Mouse (Mus musculus) ES-Bruce4 (cell line): ENCODE data around the gene Apoa4. TPM values are rescaled to one million over a fixed set of nuclear protein-coding genes. Genes with fewer than 3 reads are reported as not detected.

ENCODE experiments used
- H3K27ac ChIP-seq: 2 replicates; pipeline ENCODE4 v1.5.1; 2012; ENCODE audit warnings: low read length, inconsistent platforms; ENCODE audit not compliant: insufficient read depth
- H3K27me3 ChIP-seq: 2 replicates; pipeline ENCODE4 v1.6.1; 2012; ENCODE audit warnings: mild to moderate bottlenecking, low read length, inconsistent platforms; ENCODE audit not compliant: control insufficient read depth, poor library complexity, insufficient read depth, severe bottlenecking
- H3K36me3 ChIP-seq: 2 replicates; pipeline ENCODE4 v1.6.1; 2012; ENCODE audit warnings: inconsistent platforms, mild to moderate bottlenecking, low read length, moderate library complexity; ENCODE audit not compliant: control insufficient read depth, poor library complexity, insufficient read depth, severe bottlenecking
- H3K4me1 ChIP-seq: one replicate; pipeline ENCODE4 v1.8.1; 2011; ENCODE audit warnings: low read length; ENCODE audit not compliant: control insufficient read depth, insufficient read depth
- H3K4me3 ChIP-seq: 2 replicates; pipeline ENCODE4 v1.5.1; 2011; ENCODE audit warnings: low read depth, mild to moderate bottlenecking, low read length
- H3K9ac ChIP-seq: 2 replicates; pipeline ENCODE4 v1.6.1; 2012; ENCODE audit warnings: low read depth, mild to moderate bottlenecking, inconsistent platforms; ENCODE audit not compliant: poor library complexity, severe bottlenecking
- H3K9me3 ChIP-seq: replicated peaks from 2 replicates; pipeline ENCODE4 v1.6.1; 2012; ENCODE audit warnings: mild to moderate bottlenecking, low read length, inconsistent platforms; ENCODE audit not compliant: control insufficient read depth, poor library complexity, insufficient read depth, severe bottlenecking
- CTCF ChIP-seq: IDR thresholded peaks from one replicate; pipeline ENCODE4 v1.8.1; 2011; ENCODE audit warnings: low read depth, low read length
- EP300 ChIP-seq: IDR thresholded peaks from 2 replicates; pipeline ENCODE4 v1.6.1; 2011; ENCODE audit warnings: low read depth, low read length; ENCODE audit not compliant: insufficient read depth
- POLR2A ChIP-seq: IDR thresholded peaks from one replicate; pipeline ENCODE4 v1.8.1; 2011; ENCODE audit warnings: low read length; ENCODE audit not compliant: insufficient read depth
- polyA plus RNA-seq: library from polyadenylated mRNA; stranded (reverse); fragments of >200 nt; gene quantifications from 2 replicates; pipeline ENCODE4 v1.2.4, GENCODE M21; 2011; ENCODE audit warnings: low read depth; ENCODE audit not compliant: missing spikeins, insufficient read depth, insufficient read length

The Apoa4 gene
- polyA plus RNA-seq, 1 experiment, result not detected

- no peaks in the 10 kb centered on the region for H3K4me1 ChIP-seq
- H3K9me3 ChIP-seq, result no peaks in the 10 kb centered on the region
- no peaks in the 10 kb centered on the region for H3K36me3 ChIP-seq
- no peak overlapping the region for H3K9ac ChIP-seq
- H3K4me3 ChIP-seq, result peak overlapping the region; percentile 37
- H3K27me3 ChIP-seq, result no peaks in the 10 kb centered on the region
- H3K27ac ChIP-seq, result no peak overlapping the region
- TF ChIP-seq CTCF, result no peak
- no peak for TF ChIP-seq EP300
- no peak for TF ChIP-seq POLR2A
These were observed 30.0 kb upstream of the Apoa4 start for GRCm38 (mm10) chr9:46210473-46210872.

- Histone ChIP-seq H3K36me3 (no peaks in the 10 kb centered on the region), H3K27ac (no peak overlapping the region), H3K27me3 (no peaks in the 10 kb centered on the region), H3K4me3 (no peak overlapping the region), H3K9me3 (no peaks in the 10 kb centered on the region), H3K4me1 (no peaks in the 10 kb centered on the region), H3K9ac (no peak overlapping the region)
- TF ChIP-seq EP300 (no peak), CTCF (no peak), POLR2A (no peak)
These were observed 26.2 kb upstream of the Apoa4 start for GRCm38 (mm10) chr9:46214276-46214675.

GRCm38 (mm10) chr9:46214946-46215337, 25.6 kb upstream of the Apoa4 start:
- no peak overlapping the region for H3K4me3 ChIP-seq
- no peaks in the 10 kb centered on the region for H3K36me3 ChIP-seq
- TF ChIP-seq CTCF, result no peak
- no peak for TF ChIP-seq POLR2A
- TF ChIP-seq EP300, result no peak
- no peaks in the 10 kb centered on the region for H3K4me1 ChIP-seq
- H3K9ac ChIP-seq, result no peak overlapping the region
- no peak overlapping the region for H3K27ac ChIP-seq
- no peaks in the 10 kb centered on the region for H3K9me3 ChIP-seq
- H3K27me3 ChIP-seq, result no peaks in the 10 kb centered on the region

GRCm38 (mm10) chr9:46215338-46216322, 24.9 kb upstream of the Apoa4 start:
- Histone ChIP-seq H3K4me1 (no peaks in the 10 kb centered on the region), H3K27me3 (no peaks in the 10 kb centered on the region), H3K36me3 (no peaks in the 10 kb centered on the region), H3K9me3 (no peaks in the 10 kb centered on the region), H3K4me3 (no peak overlapping the region), H3K27ac (no peak overlapping the region), H3K9ac (no peak overlapping the region)
- TF ChIP-seq CTCF (no peak), POLR2A (no peak), EP300 (no peak)

- Histone ChIP-seq H3K27me3 (no peaks in the 10 kb centered on the region), H3K36me3 (no peaks in the 10 kb centered on the region), H3K4me1 (no peaks in the 10 kb centered on the region), H3K9ac (no peak overlapping the region), H3K9me3 (no peaks in the 10 kb centered on the region), H3K4me3 (no peak overlapping the region), H3K27ac (no peak overlapping the region)
- TF ChIP-seq EP300 (no peak), CTCF (no peak), POLR2A (no peak)
These were observed 23.6 kb upstream of the Apoa4 start for GRCm38 (mm10) chr9:46216744-46217470.
